Mouse (Mus musculus) forebrain, embryonic 13.5 days (tissue): ENCODE measurements at regions not wholly inside any gene's neighbourhood (a gene's known extent, or its start where the extent isn't known, plus 50 kb on each side); places are given as distances from the start of the nearest gene placed in this dataset. TPM values are rescaled to one million over a fixed set of nuclear protein-coding genes. Genes with fewer than 3 reads are reported as not detected.

Experiments used
- ATAC-seq: fragments of 200-750 bp; cut with Nextera tagmentation; 2 replicates; pipeline ENCODE4 v1.8.0; 2017
- H3K27ac ChIP-seq: fragments of 300-500 bp; sonication (generic); 2 replicates; pipeline ENCODE4 v1.5.1; 2015; ENCODE audit warnings: inconsistent platforms, mild to moderate bottlenecking, moderate library complexity
- H3K27me3 ChIP-seq: fragments of 300-500 bp; sonication (generic); 2 replicates; pipeline ENCODE4 v1.6.1; 2015; ENCODE audit warnings: mild to moderate bottlenecking, inconsistent platforms
- H3K36me3 ChIP-seq: fragments of 300-500 bp; sonication (generic); 2 replicates; pipeline ENCODE4 v1.6.1; 2015; ENCODE audit warnings: mild to moderate bottlenecking, inconsistent platforms; ENCODE audit not compliant: poor library complexity, severe bottlenecking
- H3K4me1 ChIP-seq: fragments of 300-500 bp; sonication (generic); 2 replicates; pipeline ENCODE4 v1.6.1; 2015; ENCODE audit warnings: inconsistent platforms
- H3K4me2 ChIP-seq: fragments of 300-500 bp; sonication (generic); 2 replicates; pipeline ENCODE4 v1.6.1; 2015; ENCODE audit warnings: inconsistent platforms, mild to moderate bottlenecking, moderate library complexity
- H3K4me3 ChIP-seq: fragments of 300-500 bp; sonication (generic); 2 replicates; pipeline ENCODE4 v1.5.1; 2015; ENCODE audit warnings: mild to moderate bottlenecking, inconsistent platforms
- H3K9ac ChIP-seq: fragments of 300-500 bp; sonication (generic); 2 replicates; pipeline ENCODE4 v1.6.1; 2015; ENCODE audit warnings: mild to moderate bottlenecking, inconsistent platforms
- H3K9me3 ChIP-seq: fragments of 300-500 bp; sonication (generic); replicated peaks from 2 replicates; pipeline ENCODE4 v1.6.1; 2016; ENCODE audit warnings: inconsistent platforms
- WGBS: fragments of 180-500 bp; shearing (Covaris S2); methylation state at CpG from one replicate; pipeline ENCODE4 v1.1.7; 2015; 5-methylcytosine and 5-hydroxymethylcytosine counted together
- microRNA-seq: library from miRNA; unstranded; fragments of <30 nt; microRNA quantifications from one replicate; pipeline ENCODE4, GENCODE M21; 2016

GRCm38 (mm10) chr1:122055146-122055545, 487.4 kb upstream of the Ddx18 start:
- Histone ChIP-seq H3K4me1 (no peaks in the 10 kb centered on the region), H3K4me3 (no peak overlapping the region), H3K27me3 (no peaks in the 10 kb centered on the region), H3K9ac (no peak overlapping the region), H3K27ac (no peak overlapping the region), H3K9me3 (no peaks in the 10 kb centered on the region), H3K36me3 (no peaks in the 10 kb centered on the region), H3K4me2 (no peak overlapping the region)
- no peak for ATAC-seq
- WGBS = 76% methylated on average over 1 of the region's 1 CpGs

DNA sequence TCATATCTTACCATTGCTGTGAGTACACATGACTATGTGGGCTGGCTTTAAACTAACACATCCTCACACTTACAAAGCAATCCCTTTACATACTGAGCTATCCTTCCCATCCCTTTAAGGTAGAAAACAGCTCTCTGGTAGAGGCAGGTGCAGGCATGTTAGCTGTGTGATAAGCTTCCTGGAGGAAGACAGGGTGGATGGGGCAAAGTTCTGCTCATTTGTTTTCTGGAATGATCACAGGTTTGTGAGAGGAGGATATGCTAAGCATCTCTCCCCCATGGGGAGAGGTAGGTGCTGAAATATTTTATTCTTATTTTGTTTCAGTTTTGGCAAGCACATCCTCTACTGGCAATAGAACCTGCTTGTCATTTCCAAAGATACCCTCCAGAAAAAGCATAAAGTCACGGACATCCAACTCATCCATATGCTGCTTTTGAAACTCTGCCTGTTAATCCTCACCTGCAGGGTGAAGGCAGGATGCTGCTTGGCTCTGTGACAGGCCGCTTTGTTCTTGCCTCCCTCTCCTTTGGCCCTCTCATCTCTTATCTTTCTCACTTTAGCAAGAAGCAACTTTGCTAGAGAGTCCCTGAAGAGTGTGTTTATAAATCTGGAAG, 480.4 kb upstream of the Ddx18 start:
- Histone ChIP-seq H3K36me3 (no peaks in the 10 kb centered on the region), H3K9ac (no peak overlapping the region), H3K27ac (no peak overlapping the region)

GRCm38 (mm10) chr1:122043896-122044295, 476.1 kb upstream of the Ddx18 start:
- no peak overlapping the region for H3K4me3 ChIP-seq
- H3K4me2 ChIP-seq = no peak overlapping the region
- no peaks in the 10 kb centered on the region for H3K4me1 ChIP-seq
- WGBS = 71% methylated on average over 1 of the region's 1 CpGs
- no peak overlapping the region for H3K9ac ChIP-seq
- no peaks in the 10 kb centered on the region for H3K27me3 ChIP-seq
- H3K27ac ChIP-seq = no peak overlapping the region
- H3K36me3 ChIP-seq = no peaks in the 10 kb centered on the region
- 0 out of 2 replicates have a peak, but pooled peaks cover 4% of the 10 kb centered on the region for H3K9me3 ChIP-seq
- ATAC-seq = no peak

More for the DNA sequence above, 480.4 kb upstream of the Ddx18 start:
- ATAC-seq = no peak
- H3K4me1 ChIP-seq = no peaks in the 10 kb centered on the region
- no peak overlapping the region for H3K4me3 ChIP-seq
- 75% methylated on average over 2 of the region's 2 CpGs for WGBS
- H3K9me3 ChIP-seq = no peaks in the 10 kb centered on the region
- no peak overlapping the region for H3K4me2 ChIP-seq
- H3K27me3 ChIP-seq = no peaks in the 10 kb centered on the region

- no peak for ATAC-seq
- H3K4me3 ChIP-seq = no peak overlapping the region
- H3K27me3 ChIP-seq = no peaks in the 10 kb centered on the region
- no peaks in the 10 kb centered on the region for H3K4me1 ChIP-seq
- H3K27ac ChIP-seq = no peak overlapping the region
- 71% methylated on average over 5 of the region's 5 CpGs for WGBS
- H3K4me2 ChIP-seq = no peak overlapping the region
- 0 out of 2 replicates have a peak, but pooled peaks cover 4% of the 10 kb centered on the region for H3K9me3 ChIP-seq
- no peak overlapping the region for H3K9ac ChIP-seq
- no peaks in the 10 kb centered on the region for H3K36me3 ChIP-seq
These were observed 475.3 kb upstream of the Ddx18 start for GRCm38 (mm10) chr1:122043114-122043513.

- Histone ChIP-seq H3K27ac (no peak overlapping the region), H3K4me2 (no peak overlapping the region), H3K36me3 (no peaks in the 10 kb centered on the region), H3K4me1 (no peaks in the 10 kb centered on the region), H3K9ac (no peak overlapping the region), H3K27me3 (no peaks in the 10 kb centered on the region), H3K9me3 (no peaks in the 10 kb centered on the region; the same call in 1 of the 2 replicates), H3K4me3 (no peak overlapping the region)
- 80% methylated on average over 2 of the region's 2 CpGs for WGBS
- no peak for ATAC-seq
These were observed 440.0 kb upstream of the Ddx18 start for GRCm38 (mm10) chr1:122007749-122008148.

GRCm38 (mm10) chr1:121996461-121996860, 428.7 kb upstream of the Ddx18 start:
- Histone ChIP-seq H3K4me3 (no peak overlapping the region), H3K27me3 (no peaks in the 10 kb centered on the region), H3K4me1 (no peaks in the 10 kb centered on the region), H3K36me3 (no peaks in the 10 kb centered on the region), H3K4me2 (no peak overlapping the region), H3K9ac (no peak overlapping the region), H3K9me3 (no peaks in the 10 kb centered on the region), H3K27ac (no peak overlapping the region)
- 76% methylated on average over 1 of the region's 1 CpGs for WGBS
- no peak for ATAC-seq

DNA sequence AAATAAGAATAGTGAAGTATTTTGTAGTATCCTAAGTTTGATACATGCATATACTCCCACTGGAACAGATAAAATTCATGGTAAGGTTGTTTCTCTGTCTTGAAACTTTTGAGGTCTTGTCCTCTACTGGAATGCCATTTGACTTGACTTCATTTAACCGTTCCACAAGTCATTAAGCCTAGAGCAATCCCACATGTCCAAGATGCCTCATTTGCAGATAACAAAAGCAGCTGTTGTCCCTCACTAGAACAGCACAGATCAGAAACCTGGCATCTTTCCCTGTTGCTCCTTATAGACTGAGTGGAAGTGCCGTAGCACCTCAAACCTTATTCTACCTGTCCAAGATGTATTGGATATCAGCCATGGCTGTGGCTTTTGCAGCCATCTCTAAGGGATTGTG, 422.9 kb upstream of the Ddx18 start:
- no peaks in the 10 kb centered on the region for H3K36me3 ChIP-seq
- H3K9ac ChIP-seq = no peak overlapping the region
- no peak overlapping the region for H3K4me2 ChIP-seq
- no peak for ATAC-seq
- no peaks in the 10 kb centered on the region for H3K4me1 ChIP-seq
- no peaks in the 10 kb centered on the region for H3K9me3 ChIP-seq
- H3K4me3 ChIP-seq = no peak overlapping the region
- no peak overlapping the region for H3K27ac ChIP-seq
- H3K27me3 ChIP-seq = no peaks in the 10 kb centered on the region
- WGBS = 89% methylated on average over 2 of the region's 2 CpGs

DNA sequence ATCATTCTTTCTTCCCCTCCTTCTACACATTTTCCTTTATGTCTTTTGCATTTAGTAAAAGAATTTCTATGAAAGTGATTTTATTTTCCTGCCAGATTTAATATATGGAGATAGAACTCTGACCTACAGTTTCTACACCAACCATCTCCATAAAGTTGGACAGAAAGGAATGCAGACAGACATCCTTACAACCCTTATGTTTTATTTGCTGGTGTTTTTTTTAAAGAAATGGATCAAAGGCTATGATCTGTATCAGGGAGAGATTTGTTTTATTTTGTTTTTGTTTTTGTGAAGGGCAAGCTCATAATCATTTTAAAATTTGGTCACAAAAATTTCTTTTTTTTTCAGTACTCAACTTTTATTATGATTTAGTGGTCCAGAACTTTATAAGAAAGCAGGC, 391.2 kb upstream of the Ddx18 start:
- Histone ChIP-seq H3K4me1 (no peaks in the 10 kb centered on the region), H3K9ac (no peak overlapping the region), H3K27me3 (no peaks in the 10 kb centered on the region), H3K27ac (no peak overlapping the region), H3K9me3 (no peaks in the 10 kb centered on the region), H3K4me3 (no peak overlapping the region), H3K36me3 (no peaks in the 10 kb centered on the region), H3K4me2 (no peak overlapping the region)
- ATAC-seq = no peak

- Histone ChIP-seq H3K4me2 (no peak overlapping the region), H3K4me1 (no peaks in the 10 kb centered on the region), H3K36me3 (no peaks in the 10 kb centered on the region), H3K27ac (no peak overlapping the region), H3K9ac (no peak overlapping the region), H3K9me3 (no peaks in the 10 kb centered on the region), H3K4me3 (no peak overlapping the region), H3K27me3 (no peaks in the 10 kb centered on the region)
- 83% methylated on average over 1 of the region's 1 CpGs for WGBS
- no peak for ATAC-seq
These were observed 368.1 kb upstream of the Ddx18 start for GRCm38 (mm10) chr1:121935911-121936310.

Small RNA genes in the stretch of these regions (microRNA-seq; reads per million reads assigned to microRNA genes)
- not detected for gene Gm26472
